Mouse (Mus musculus): ENCODE measurements at regions not wholly inside any gene's neighbourhood (a gene's known extent, or its start where the extent isn't known, plus 50 kb on each side); places are given as distances from the start of the nearest gene placed in this dataset.

DNA sequence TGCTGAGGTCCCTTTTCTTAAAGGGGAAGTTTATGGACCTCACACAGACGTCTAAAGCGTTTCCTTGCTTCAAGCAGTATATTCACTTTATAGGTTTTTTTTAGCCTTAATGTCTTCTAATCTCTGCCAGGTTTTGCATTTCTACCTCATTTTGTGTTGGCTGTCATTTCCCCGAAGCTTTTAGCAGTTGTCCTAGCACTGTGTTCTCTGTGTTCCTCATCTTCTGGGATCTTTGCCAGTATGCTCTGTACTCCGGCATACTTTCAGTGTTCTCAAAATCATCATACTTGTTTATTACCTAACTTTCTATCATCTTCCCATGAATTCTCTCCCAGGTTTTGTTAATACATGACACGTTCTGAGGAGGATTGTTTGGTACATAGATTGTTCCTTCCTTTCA lies 333.5 kb upstream of the Lsamp start:
- DNase-seq (ENCODE audit: low spot score in 2 of 2): no peak

- no peak for DNase-seq (ENCODE audit: low spot score in 2 of 2)
Observed at GRCm38 (mm10) chr16:39667905-39668304, 316.3 kb upstream of the Lsamp start.

DNA sequence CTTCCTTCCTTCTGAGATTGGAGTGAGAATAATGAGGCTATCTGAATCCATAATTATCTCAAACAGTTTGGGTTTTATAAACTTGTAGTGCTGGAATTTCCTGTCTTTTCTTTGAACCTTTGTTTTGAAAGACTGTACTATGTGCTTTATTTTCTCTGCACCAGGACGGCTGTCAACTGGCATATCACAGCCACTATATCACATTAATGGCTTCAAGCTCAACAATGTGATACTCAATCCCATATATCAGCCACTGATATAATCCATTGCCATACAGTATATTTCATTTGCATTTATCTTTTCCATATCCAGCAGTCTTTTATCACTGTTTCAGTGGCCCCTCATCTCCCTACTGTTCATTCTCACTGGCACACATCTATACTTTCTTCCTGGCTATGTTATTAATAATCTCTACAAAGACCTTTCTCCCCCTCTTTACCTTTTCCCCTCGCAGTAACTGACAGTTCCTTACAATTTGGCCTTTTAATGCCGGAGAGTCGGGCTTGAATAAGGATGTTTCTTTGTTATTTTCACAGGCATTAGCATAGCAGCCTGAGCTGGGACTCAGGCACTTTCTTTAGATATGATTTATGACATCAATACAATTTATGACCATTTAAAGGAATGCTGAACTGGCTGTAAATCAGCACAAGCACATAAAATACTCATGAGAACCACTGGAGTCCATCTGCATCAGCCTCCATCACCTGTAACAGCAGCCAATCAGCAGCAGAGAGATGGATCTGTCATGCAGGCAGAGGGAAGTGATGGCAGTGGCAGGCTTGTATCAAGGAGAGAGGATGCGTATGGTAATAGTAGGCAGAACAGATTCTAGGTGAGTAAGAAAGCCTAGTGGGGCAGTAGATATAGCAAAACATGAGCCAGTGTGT lies 311.8 kb upstream of the Lsamp start:
- DNase-seq (ENCODE audit: low spot score in 2 of 2): no peak

DNA sequence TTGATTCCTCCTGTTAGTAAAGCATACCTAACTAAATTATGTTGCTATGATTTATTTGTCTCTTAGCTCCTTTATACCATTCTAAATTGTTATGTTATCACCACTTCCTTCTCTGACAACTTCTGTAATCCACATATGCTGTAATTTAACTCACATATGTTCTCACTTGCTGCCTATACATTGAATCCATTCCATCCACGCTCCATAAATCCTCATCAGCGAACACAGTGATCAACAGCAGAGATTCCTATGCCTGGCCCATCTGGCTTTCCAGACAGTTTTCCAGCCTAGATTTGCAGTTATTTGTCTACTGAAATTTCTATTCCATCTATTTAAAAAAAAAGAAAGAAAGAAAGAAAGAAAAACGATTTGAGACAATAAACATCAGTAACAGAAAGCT lies 308.4 kb upstream of the Lsamp start:
- DNase-seq (ENCODE audit: low spot score in 2 of 2): no peak

DNA sequence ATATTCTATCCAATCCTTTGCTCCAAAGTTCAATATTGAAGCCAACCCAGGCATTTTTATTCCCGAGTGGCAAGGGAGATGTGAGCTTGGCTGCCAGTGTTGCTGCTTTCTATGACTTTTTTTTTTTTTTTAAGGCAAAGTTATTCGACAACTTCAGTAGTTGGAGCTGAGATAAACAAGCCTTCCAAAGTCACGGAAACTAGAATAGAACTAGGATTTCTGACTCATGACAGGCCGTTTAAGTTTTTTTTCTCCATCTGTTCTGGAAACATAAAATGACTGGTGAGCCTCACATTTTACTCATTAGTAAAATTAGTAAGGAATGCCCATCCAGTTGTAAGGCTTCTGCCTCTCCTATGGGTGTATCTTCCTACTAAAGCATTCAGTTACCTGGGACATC lies 305.9 kb upstream of the Lsamp start:
- no peak for DNase-seq (ENCODE audit: low spot score in 2 of 2)

DNA sequence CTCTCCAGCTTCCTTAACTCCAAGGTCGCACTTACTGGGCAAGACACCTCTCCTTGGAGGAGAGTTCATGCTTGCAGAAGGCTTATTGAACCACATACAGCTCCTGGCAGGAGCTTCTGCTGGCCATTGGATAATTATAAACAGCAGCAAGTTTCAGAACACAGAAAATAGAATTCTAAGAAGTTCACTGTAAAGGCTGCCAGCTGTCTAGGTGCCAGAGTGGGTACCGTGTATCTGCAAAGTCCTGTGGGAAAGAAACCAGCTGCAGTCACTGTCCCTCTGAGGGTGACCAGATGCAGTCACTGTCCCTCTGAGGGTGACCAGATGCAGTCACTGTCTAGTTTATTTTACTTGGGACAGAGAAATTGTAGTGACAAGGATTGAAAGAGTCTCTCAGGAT lies 291.1 kb upstream of the Lsamp start:
- peak in 1 of 2 experiments; percentile 5 for DNase-seq (ENCODE audit: low spot score in 2 of 2)

DNA sequence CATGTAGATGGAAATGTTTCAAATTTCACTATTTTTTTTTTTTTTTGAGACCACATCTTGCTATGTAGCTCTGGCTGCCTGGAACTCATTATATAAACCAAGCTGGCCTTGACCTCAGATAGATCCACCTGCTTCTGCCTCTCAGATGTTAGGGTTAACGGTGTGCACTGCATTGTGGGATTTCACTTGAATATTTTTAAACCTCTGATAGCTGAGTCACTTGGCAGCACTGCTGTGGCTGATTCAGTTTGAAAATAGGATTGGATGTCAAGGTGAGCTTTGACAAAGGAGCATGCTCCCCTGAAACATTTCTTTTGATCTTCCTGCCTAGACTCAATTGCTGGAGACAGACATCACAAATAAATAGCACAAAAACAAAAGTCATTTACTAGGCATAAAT lies 288.3 kb upstream of the Lsamp start:
- DNase-seq (ENCODE audit: low spot score in 2 of 2): no peak

DNA sequence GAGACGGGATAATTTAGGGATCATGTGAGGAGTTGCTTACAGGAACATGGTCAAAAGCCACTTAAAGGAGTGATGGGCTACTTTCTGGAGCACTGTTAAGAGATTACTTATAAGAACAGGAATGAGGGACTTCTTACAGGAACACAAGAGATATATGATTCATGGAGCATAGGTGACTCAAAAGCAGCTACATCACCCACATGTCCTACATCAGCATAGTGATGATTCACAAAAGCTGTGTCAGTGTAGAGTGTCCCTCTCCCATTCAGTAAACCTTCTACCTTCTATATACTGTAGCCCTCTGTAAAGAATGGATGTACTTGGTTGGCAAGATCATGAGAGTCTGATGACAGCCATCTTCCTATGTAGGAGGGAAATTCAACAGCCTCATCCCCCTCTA lies 285.0 kb upstream of the Lsamp start:
- no peak for DNase-seq (ENCODE audit: low spot score in 2 of 2)

- peak in 1 of 2 experiments; percentile 3 for DNase-seq (ENCODE audit: low spot score in 2 of 2)
Observed at GRCm38 (mm10) chr16:39706131-39706530, 278.0 kb upstream of the Lsamp start.

DNA sequence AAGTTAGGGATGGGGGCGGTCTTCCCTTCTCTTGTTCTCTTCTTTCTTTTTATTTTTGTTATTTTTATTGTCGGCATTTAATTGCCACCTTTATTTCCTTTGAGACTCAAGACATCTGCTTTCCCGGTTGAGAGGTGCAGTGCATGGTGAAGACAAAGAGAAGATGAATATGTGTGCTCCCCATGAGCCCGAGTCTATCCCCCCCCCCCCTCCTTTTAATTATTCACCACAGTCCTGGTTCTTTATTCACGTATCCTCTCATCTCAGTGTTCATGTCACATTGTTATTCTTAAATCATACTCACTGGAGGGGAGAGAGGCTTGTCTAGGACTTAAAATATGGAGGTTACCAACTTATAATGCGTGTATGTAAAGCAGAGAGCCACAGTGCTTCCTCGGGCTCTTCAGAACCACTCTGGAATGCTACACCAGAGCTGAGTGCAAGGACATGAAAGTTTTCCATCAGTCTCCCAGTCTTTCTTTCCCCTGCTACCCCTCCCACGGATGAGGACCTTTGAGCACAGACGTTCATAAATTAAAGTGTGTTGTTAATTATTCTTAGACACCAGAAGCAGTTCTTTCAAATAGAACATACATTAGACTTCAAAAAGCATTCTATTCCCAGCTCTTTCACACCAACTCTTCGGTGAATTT lies 274.6 kb upstream of the Lsamp start:
- no peak for DNase-seq (ENCODE audit: low spot score in 2 of 2)

- DNase-seq (ENCODE audit: low spot score in 2 of 2): no peak
Observed at GRCm38 (mm10) chr16:39727586-39727985, 256.6 kb upstream of the Lsamp start.

- DNase-seq (ENCODE audit: low spot score in 2 of 2): no peak
Observed at GRCm38 (mm10) chr16:39746041-39746736, 238.0 kb upstream of the Lsamp start.

DNA sequence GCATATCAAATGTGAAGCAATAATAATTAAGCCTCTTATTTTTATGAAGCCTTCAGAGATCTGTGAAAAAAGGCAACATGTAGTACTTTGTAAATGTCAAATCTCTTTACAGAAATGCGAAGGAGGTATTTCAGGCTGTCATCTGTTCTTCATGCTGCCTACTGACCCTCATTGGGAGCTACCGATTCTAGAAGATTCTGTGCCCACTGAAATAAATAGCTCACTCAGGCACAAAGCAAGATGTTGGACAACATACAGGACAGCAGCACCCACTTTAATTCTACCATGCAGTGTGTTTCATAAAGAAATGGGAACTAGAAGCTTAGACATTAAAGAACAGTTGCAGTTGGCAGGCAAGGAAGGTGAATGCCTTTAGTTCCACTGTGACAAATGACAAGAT lies 232.4 kb upstream of the Lsamp start:
- DNase-seq (ENCODE audit: low spot score in 2 of 2): no peak

GRCm38 (mm10) chr16:39801063-39801462 lies 183.1 kb upstream of the Lsamp start:
- no peak for DNase-seq (ENCODE audit: low spot score in 2 of 2)

DNA sequence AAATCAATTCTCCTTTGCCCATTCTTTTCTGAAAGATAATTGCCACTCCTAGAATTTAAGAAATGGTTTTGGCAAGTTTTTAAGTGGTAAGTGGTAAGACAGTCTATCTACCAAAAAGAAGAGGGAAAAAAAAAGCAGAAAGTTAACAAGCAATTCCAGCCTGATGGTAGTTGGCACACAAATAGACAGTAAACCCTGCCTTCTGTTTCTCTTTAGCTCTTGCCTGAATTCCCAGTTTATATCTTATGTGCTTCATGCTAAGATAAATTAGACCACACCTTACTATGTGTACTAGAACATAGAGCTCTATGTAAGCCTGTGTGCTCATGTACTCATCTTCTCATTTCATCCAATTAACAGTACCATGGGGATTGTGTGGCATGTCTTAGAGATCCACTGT lies 164.0 kb upstream of the Lsamp start:
- DNase-seq (ENCODE audit: low spot score in 2 of 2): no peak

- DNase-seq (ENCODE audit: low spot score in 2 of 2): no peak
Observed at GRCm38 (mm10) chr16:39834241-39834640, 149.9 kb upstream of the Lsamp start.

DNA sequence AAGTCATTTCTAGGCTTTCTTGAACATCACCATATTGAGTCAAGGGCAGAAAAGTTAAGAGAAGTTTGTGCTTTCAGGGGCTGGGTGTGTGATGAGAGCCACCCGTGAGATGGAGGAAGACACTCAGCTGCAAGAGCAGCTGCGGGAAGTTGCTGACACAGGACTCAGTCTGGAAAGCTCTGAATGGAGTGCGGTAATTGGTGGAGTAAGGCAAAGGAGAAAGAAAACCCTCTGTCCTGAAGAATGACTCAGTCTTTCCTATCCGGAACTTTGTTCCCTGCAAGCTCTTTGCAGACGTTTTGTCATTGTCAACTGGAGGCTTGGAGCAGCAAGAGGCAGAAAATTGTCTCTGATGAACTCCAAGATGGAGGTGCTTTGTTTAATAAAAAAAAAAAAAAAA lies 102.6 kb upstream of the Lsamp start:
- DNase-seq (ENCODE audit: low spot score in 2 of 2): no peak

DNA sequence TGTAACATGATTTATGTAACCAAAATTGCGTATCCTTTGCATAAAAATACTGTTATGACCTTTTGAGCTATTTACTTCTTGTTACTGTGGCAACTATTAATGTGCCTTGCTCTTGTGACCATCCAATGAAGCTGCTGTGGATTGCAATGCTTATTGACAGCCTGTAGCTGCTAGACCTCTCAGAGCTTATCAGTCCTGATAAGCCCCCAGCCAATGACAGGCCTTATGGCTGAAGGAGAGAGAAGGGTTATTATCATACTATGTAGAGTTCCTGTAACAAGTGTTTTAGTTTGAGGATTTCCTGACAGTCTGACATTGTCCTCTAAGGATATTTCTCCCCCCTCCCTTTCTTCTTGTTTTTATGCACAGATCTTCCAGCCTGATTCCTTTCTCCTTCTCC lies 96.2 kb upstream of the Lsamp start:
- DNase-seq (ENCODE audit: low spot score in 2 of 2): no peak
